Mouse (Mus musculus): ENCODE measurements around the gene Olfr715.
"Not testable (repeated sequence)": the region's sequence is repeated elsewhere in the genome, so short reads cannot be mapped to it uniquely, and the experiment has no call there.

Olfr715 gene

DNA sequence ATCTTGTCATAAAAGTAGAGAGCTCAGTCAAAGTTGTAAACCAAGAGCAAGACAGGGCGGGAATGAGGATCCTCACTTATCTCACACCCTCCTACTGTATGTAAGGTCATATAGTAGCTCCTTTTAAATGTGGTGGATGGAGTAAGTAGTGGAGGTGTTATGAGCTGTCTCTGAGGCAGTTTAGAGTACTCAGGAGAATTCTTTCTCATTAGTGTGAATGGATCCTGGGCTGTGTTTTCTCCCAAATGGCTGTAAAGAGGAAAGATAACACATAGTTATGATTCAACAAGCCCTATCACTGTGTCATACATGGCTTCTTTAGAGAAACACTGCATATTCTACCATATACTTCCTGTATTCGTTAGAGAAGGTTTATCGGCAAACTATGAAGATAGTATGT is at the start of gene Olfr715:
TSS of gene Olfr715 (minus strand) at position 101 of the 400 bp plus-strand sequence.
- DNase-seq (ENCODE audit: extremely low read depth, low read depth) = not testable (repeated sequence)

DNA sequence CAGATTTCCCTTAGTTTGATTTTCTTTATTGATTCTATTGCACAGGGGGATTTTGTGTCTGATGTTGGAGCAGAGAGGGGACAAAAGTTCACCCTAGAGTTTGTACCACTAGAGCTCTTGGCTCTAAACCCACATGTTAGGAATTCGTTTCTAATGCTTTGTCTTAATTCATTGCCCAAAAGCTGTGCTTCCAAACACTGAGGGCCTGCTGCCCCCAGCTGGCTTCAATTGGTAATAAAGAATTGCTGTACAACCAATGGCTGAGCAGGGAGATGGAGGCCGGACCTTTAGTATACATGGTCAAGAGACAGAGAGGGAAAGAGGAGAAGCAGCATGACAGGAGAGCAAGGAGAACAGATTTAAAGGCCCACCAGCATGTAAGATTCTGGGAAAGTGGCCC is 49.5 kb upstream of the Olfr715 start:
- no peak for DNase-seq (ENCODE audit: extremely low read depth, low read depth)

GRCm38 (mm10) chr7:107166690-107167089 is 35.8 kb upstream of the Olfr715 start, which contains the start of gene Nlrp14:
TSS of gene Nlrp14 (plus strand) at chr7:107166990.
- DNase-seq (ENCODE audit: extremely low read depth, low read depth) = no peak

DNA sequence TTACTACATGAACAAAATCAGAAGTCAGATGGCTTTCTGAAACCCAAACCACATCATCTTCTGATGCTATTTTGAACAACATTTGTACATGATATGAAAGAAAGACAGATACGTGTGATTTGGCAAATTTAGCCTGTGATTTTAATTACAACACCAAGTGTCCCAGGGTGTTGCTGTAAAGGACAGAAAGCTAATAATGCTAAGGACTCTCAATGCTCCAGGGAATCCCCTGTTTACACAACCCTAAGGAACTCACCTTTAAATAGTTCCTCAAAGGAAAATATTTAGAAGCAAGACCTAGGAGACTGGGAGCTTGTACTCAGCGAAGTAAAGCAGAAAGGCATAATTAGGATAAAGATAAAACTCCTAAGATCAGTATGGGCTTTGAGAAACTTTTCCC is 7.1 kb upstream of the Olfr715 start, which contains the start of gene Olfr716:
TSS of gene Olfr716 (plus strand) at position 301 of the 400 bp plus-strand sequence.
- DNase-seq (ENCODE audit: extremely low read depth, low read depth) = not testable (repeated sequence)

- DNase-seq (ENCODE audit: extremely low read depth, low read depth) = not testable (repeated sequence)
Observed at GRCm38 (mm10) chr7:107110269-107110668, 20.6 kb downstream of the Olfr715 start, which contains the start of gene Olfr715b. TSS of gene Olfr715b (minus strand) at chr7:107110369.

- DNase-seq (ENCODE audit: extremely low read depth, low read depth) = no peak
Observed at GRCm38 (mm10) chr7:107092920-107093319, 38.0 kb downstream of the Olfr715 start, which contains the start of gene Olfr17. TSS of gene Olfr17 (plus strand) at chr7:107093220.

Data from MEL-GATA-1-ER (cell line).